Mouse (Mus musculus): ENCODE data around the gene Fam25c. TPM values are rescaled to one million over a fixed set of nuclear protein-coding genes. Genes with fewer than 3 reads are reported as not detected.

Gene Fam25c
- total and polyA plus RNA-seq, 3 experiments, result not detected

GRCm38 (mm10) chr14:34353326-34353725 is 1.9 kb downstream of the Fam25c start:
- H3K4me3 ChIP-seq (replicated peaks in 1 of 3; ENCODE audit: low read depth in 2 of 3, low read length in 2 of 3, poor library complexity in 1 of 3), result no peak overlapping the region
- dilution Hi-C loops (cut with MboI; ENCODE audit: extremely low pct_ligation_motif_present, extremely low pct_unique_long_range_greater_than_20kb, low sequenced_read_pairs) (no loop called here), in situ Hi-C loops (cut with MboI; ENCODE audit: low pct_ligation_motif_present, low pct_unique_long_range_greater_than_20kb, low sequenced_read_pairs) (no loop called here)
- no peak for DNase-seq (ENCODE audit: extremely low read depth)
- H3K9me3 ChIP-seq (replicated peaks; ENCODE audit: low read length), result no peaks in the 10 kb centered on the region
- no peaks in the 10 kb centered on the region for H3K79me2 ChIP-seq (replicated peaks; ENCODE audit: control insufficient read depth, extremely low read depth, insufficient read depth, poor library complexity, severe bottlenecking)
- no peak overlapping the region for H3K9ac ChIP-seq (ENCODE audit: insufficient read depth, low read depth)
- H3K4me1 ChIP-seq (ENCODE audit: control insufficient read depth in 1 of 2, insufficient read depth in 2 of 2), result no peaks in the 10 kb centered on the region
- peaks cover 3% of the 10 kb centered on the region for H3K27me3 ChIP-seq (replicated peaks)
- TF ChIP-seq TCF12 (IDR thresholded peaks at IDR 0.05; ENCODE audit: low read depth, low read length) (no peak), PAX5 (IDR thresholded peaks at IDR 0.05; ENCODE audit: low read length) (no peak)
- H3K4me2 ChIP-seq (ENCODE audit: insufficient read depth, low read depth, poor library complexity, severe bottlenecking), result no peak overlapping the region
- H3K27ac ChIP-seq (ENCODE audit: insufficient read depth, low read depth), result no peak overlapping the region
- no peaks in the 10 kb centered on the region for H3K36me3 ChIP-seq (replicated peaks in 1 of 2; ENCODE audit: control insufficient read depth in 1 of 2, insufficient read depth in 1 of 2, low read length in 1 of 2)

- in situ Hi-C loops (cut with MboI; ENCODE audit: low pct_ligation_motif_present, low pct_unique_long_range_greater_than_20kb, low sequenced_read_pairs) (no loop called here), dilution Hi-C loops (cut with MboI; ENCODE audit: extremely low pct_ligation_motif_present, extremely low pct_unique_long_range_greater_than_20kb, low sequenced_read_pairs) (no loop called here)
- Histone ChIP-seq H3K4me1 (ENCODE audit: control insufficient read depth in 1 of 2, insufficient read depth in 2 of 2) (no peaks in the 10 kb centered on the region), H3K4me2 (ENCODE audit: insufficient read depth, low read depth, poor library complexity, severe bottlenecking) (no peak overlapping the region), H3K36me3 (replicated peaks in 1 of 2; ENCODE audit: control insufficient read depth in 1 of 2, insufficient read depth in 1 of 2, low read length in 1 of 2) (no peaks in the 10 kb centered on the region), H3K4me3 (replicated peaks in 1 of 3; ENCODE audit: low read depth in 2 of 3, low read length in 2 of 3, poor library complexity in 1 of 3) (no peak overlapping the region), H3K9ac (ENCODE audit: insufficient read depth, low read depth) (no peak overlapping the region), H3K27ac (ENCODE audit: insufficient read depth, low read depth) (no peak overlapping the region), H3K9me3 (replicated peaks; ENCODE audit: low read length) (no peaks in the 10 kb centered on the region), H3K79me2 (replicated peaks; ENCODE audit: control insufficient read depth, extremely low read depth, insufficient read depth, poor library complexity, severe bottlenecking) (no peaks in the 10 kb centered on the region), H3K27me3 (replicated peaks) (peaks cover 3% of the 10 kb centered on the region)
- TF ChIP-seq MXI1 (IDR thresholded peaks at IDR 0.05; ENCODE audit: low read depth, low read length) (no peak), USF1 (IDR thresholded peaks at IDR 0.05; ENCODE audit: low read depth, low read length) (no peak), SMC3 (IDR thresholded peaks at IDR 0.05; ENCODE audit: low read depth, low read length) (no peak), ETS1 (conservative IDR thresholded peaks at IDR 0.05; ENCODE audit: low read depth, low read length) (no peak), POLR2A (IDR thresholded peaks at IDR 0.05; ENCODE audit: low read depth, low read length) (no peak), KAT2A (IDR thresholded peaks at IDR 0.05; ENCODE audit: insufficient replicate concordance, low read length) (no peak), EP300 (IDR thresholded peaks at IDR 0.05; ENCODE audit: low read length) (no peak), USF2 (conservative IDR thresholded peaks at IDR 0.05; ENCODE audit: low read depth, low read length) (no peak), BHLHE40 (IDR thresholded peaks at IDR 0.05; ENCODE audit: low read depth, low read length) (no peak), MAX (IDR thresholded peaks at IDR 0.05; ENCODE audit: low read length) (no peak), RCOR1 (conservative IDR thresholded peaks at IDR 0.05; ENCODE audit: low read depth, low read length) (no peak)
- no peak for DNase-seq (ENCODE audit: extremely low read depth)
Measured at GRCm38 (mm10) chr14:34352523-34352922, 2.7 kb downstream of the Fam25c start.

- dilution Hi-C loops (cut with MboI; ENCODE audit: extremely low pct_ligation_motif_present, extremely low pct_unique_long_range_greater_than_20kb, low sequenced_read_pairs), result no loop called here
Measured at GRCm38 (mm10) chr14:34351660-34352059, 3.6 kb downstream of the Fam25c start.

More at GRCm38 (mm10) chr14:34351660-34352059, 3.6 kb downstream of the Fam25c start:
- Histone ChIP-seq H3K9me3 (replicated peaks; ENCODE audit: low read length) (no peaks in the 10 kb centered on the region), H3K36me3 (replicated peaks in 1 of 2; ENCODE audit: control insufficient read depth in 1 of 2, insufficient read depth in 1 of 2, low read length in 1 of 2) (no peaks in the 10 kb centered on the region), H3K27ac (ENCODE audit: insufficient read depth, low read depth) (no peak overlapping the region), H3K79me2 (replicated peaks; ENCODE audit: control insufficient read depth, extremely low read depth, insufficient read depth, poor library complexity, severe bottlenecking) (no peaks in the 10 kb centered on the region), H3K27me3 (replicated peaks) (peaks cover 3% of the 10 kb centered on the region), H3K9ac (ENCODE audit: insufficient read depth, low read depth) (no peak overlapping the region), H3K4me1 (ENCODE audit: control insufficient read depth in 1 of 2, insufficient read depth in 2 of 2) (no peaks in the 10 kb centered on the region), H3K4me3 (replicated peaks in 1 of 3; ENCODE audit: low read depth in 2 of 3, low read length in 2 of 3, poor library complexity in 1 of 3) (no peak overlapping the region), H3K4me2 (ENCODE audit: insufficient read depth, low read depth, poor library complexity, severe bottlenecking) (no peak overlapping the region)
- DNase-seq (ENCODE audit: extremely low read depth), result no peak
- in situ Hi-C loops (cut with MboI; ENCODE audit: low pct_ligation_motif_present, low pct_unique_long_range_greater_than_20kb, low sequenced_read_pairs), result no loop called here
- no peak for TF ChIP-seq UBTF (IDR thresholded peaks at IDR 0.05; ENCODE audit: low read depth, low read length)
- no peak for TF ChIP-seq MEF2A (IDR thresholded peaks at IDR 0.05; ENCODE audit: borderline replicate concordance, low read depth, low read length)
- no peak for TF ChIP-seq E2F4 (IDR thresholded peaks at IDR 0.05; ENCODE audit: insufficient replicate concordance, low read depth, low read length)
- no peak for TF ChIP-seq ZNF384 (IDR thresholded peaks at IDR 0.05; ENCODE audit: low read depth, low read length)
- TF ChIP-seq RCOR1 (conservative IDR thresholded peaks at IDR 0.05; ENCODE audit: low read depth, low read length), result no peak
- TF ChIP-seq ZKSCAN1 (IDR thresholded peaks at IDR 0.05; ENCODE audit: borderline replicate concordance, low read depth, low read length), result no peak
- TF ChIP-seq CHD2 (IDR thresholded peaks at IDR 0.05; ENCODE audit: low read length), result no peak
- TF ChIP-seq RAD21 (IDR thresholded peaks at IDR 0.05; ENCODE audit: low read depth, low read length), result no peak
- TF ChIP-seq ELF1 (IDR thresholded peaks at IDR 0.05; ENCODE audit: low read depth, low read length), result no peak
- TF ChIP-seq ETS1 (conservative IDR thresholded peaks at IDR 0.05; ENCODE audit: low read depth, low read length), result no peak
- no peak for TF ChIP-seq USF1 (IDR thresholded peaks at IDR 0.05; ENCODE audit: low read depth, low read length)
- no peak for TF ChIP-seq BHLHE40 (IDR thresholded peaks at IDR 0.05; ENCODE audit: low read depth, low read length)
- no peak for TF ChIP-seq SMC3 (IDR thresholded peaks at IDR 0.05; ENCODE audit: low read depth, low read length)
- TF ChIP-seq POLR2A (IDR thresholded peaks at IDR 0.05; ENCODE audit: low read depth, low read length), result no peak
